Mouse (Mus musculus) spleen, postnatal 10 days (tissue): ENCODE results near the gene Atp6v1f.
A peak's percentile ranks its signal among the peaks of the same experiment; 100 is the strongest.

Experiments
- DNase-seq, 2 experiments: peaks; one replicate each; pipeline ENCODE4 v3.0.0; 2021 to 2022; ENCODE audit warnings: low spot score in 2 of 2

Gene Atp6v1f

DNA sequence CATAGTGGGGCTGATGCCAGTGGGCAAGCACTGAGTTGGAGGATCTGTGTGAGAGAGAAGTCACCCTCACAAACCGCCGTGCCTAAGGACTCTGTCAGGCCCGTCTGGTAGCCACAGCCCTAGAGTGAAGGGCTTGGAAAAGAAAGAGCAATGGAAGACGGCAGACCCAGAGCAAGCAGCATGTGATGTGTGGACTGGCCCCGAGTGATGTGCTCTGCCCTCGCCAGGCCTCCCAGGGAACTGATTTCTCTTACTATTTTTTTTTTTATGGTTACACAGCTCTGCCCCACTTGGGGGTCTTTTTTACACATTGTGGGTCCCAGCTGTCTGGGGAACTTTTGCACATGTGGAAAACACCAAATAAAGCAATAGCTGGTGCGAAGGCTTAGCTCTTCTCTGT lies 6.0 kb upstream of the Atp6v1f start:
- DNase-seq = no peak

DNA sequence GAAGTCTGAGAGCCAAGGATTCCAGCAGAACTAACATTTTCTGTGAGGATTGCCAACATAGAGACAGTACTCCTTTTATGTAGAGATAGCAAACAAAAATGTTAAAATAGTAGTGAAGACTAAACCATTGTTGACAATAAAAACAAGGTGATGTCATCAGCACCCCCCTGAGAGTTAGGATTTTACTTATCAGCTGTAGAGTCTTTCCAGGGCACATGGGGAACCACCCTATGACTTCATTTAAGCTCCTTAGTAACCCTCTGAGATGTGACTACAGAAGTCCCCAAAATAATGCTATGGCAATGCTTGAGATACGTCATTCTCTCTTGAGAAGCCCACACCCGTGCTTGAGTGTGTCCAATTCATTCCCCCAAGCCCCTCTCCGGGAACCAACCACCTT lies 4.1 kb upstream of the Atp6v1f start:
- DNase-seq = no peak

DNA sequence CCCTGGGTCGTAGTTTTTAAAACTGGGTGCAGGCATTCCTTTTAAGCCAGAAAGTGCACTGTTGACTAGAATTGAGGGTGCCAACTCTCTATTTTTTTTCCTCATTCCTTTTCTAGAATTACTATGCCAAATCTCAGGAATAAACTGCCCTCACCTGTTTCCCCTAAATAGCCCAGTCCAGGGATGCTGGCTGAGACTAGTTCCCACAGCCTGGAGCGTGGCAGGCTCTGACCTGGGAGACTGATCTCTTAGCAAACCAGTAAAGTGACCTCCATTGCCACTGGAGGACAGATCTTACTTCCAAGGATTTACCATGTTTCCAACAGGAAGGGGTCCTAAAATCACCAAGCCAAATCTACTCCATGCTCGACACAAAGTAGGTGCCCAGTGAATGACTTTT lies 1.3 kb downstream of the Atp6v1f start:
- DNase-seq = no peak

DNA sequence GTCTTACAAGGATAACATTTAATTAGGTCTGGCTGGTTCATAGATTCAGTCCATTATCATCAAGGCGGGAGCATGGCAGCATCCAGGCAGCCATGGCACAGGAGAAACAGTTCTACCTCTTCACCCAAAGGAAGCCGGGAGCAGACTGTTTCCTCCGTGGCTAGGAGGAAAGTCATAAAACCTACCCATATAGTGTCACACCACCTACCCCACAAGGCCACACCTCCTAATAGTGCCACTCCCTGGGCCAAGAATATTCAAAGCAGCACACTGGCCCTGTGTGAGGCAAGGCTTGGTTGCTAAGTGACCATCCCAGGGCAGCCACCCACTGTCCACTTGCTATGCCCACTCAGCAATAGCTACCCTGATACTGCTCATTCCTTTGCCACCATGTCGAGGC lies 3.6 kb downstream of the Atp6v1f start, which contains the start of gene Atp6v1fnb:
Atp6v1fnb (plus strand) TSS at position 301 of the 400 bp plus-strand sequence.
- no peak for DNase-seq

DNA sequence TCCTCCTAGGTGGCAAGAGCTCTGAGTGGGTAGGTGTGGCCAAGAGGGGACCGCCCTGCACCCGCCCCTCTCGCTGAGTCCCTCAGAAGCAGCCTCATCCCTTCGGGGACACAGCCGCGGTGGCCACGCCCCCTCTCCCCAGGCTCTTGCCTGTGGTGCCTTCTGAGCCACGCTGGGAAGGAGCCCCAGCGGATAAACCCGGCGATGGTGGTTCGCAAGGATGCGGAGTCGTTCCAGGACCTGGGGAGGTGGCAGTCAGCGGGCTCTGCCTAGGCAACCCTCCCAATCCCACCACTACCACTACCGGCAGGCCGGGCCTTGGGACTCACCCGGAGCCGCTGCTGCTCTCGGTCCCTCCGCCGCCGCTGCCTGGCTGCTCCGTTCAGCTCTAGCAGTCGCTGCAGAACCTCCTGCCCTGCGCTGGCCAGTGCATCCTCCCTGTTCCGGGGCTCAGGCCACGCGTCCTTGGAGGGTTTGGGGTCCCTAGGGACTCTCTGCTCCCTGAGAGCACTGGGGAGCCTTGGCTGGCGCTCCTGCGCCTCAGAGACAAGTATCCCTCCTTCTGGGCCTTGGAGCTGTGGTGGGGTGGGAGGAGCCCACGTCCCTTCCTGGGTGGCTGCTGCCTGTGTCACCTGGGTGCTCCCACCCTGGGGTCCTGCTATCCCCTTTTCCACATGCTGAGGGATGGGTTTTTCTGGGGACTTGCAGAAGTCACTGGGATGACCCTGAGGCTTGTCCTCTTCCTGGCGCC lies 6.6 kb downstream of the Atp6v1f start:
- DNase-seq = peak; percentile 40 to 81

DNA sequence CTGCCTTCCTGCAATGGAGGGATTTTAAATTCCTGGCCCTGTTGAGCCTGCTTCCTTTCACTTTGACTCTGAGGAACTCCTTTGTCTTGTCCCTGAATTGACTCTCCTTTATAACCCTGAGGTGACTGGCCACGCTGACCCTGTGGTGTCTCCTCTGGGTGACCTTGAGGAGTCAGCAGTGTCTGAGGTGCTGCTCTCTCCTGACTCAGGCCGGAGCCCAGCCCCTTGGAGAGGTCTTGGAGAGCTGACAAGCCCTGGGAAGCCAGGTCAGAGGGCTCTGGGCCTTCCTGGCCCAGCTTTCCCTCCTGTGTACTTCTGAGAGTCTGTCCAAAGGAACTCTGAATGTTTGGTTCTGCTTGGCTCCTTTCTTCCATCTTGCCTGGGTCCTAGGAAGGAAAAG lies 7.2 kb downstream of the Atp6v1f start:
- DNase-seq = no peak

DNA sequence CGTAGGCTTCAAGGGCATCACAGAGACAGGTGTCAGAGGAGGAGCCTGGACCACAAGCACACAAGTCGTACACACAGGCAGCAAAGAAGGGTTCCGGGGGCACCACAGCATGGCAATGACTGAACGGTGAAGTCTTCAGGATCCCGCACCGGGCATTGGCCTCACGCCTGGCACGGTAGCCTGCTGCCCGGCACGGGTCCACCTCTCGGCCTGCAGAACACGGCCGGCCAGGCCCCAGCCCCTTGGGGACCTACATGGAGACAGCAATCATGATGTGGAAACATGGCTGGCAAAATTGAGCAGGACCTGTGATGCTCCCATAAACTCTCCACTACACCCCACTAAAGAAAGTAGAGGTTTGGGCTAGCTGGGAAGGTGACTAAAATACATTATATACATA lies 15.2 kb downstream of the Atp6v1f start:
- DNase-seq = no peak

DNA sequence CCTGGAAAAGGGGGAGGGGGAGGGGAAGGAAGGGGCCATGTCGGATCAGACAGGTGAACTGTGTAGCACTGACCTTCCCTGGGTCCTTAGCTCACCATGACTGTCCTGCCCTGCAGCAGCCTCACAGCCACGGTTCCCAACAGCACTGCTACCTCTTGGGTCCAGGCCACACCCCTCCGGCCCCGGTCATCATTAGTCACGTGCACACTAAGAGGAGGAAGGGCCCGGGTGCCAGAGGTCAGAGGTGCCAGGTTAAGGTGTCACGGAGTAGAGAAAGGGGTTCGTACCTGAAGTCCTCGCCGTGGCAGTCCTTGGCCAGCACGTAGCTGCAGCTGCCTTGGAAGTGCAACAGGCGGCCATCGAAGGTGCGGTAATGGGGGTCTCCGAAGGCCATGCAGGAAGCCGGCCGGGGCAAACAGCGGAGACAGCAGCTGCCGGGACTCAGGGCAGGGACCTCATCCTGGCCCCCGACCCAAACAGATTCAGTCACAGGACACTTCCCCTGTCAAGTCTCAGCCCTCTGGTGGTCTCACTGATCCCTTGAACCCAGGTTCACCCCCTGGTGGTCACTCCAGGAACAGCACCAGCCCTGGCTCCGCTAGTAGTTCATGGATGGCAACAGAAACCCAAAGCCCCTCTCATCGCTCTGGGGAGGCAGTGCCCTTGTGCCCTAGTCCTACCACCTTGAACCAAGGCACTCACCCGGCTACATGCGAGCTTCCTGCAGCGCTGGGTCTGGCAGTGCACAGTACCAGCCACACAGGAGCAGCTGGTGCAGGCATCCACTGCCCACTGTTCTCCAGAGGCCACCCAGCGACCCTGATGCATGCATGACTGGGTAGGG lies 17.4 kb downstream of the Atp6v1f start:
- DNase-seq = peak; percentile 67 to 83

DNA sequence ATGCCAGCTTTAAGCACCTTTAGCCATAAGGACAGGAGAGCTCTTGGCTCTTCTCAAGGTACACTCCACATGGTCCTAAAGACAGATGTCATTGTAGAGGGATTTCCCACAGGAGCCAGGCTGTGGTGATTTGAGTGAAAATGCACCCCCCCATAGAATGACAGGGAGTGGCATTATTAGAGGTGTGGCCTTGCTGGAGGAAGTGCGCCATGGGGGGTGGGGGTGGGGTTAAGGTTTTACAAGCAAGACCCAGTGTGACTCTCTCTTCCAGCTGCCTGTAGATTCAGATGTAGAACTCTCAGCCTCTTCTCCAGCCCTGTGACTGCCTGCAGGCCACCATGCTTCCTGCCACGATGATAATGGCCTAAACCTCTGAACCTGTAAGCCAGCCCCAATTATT lies 18.4 kb downstream of the Atp6v1f start:
- no peak for DNase-seq

DNA sequence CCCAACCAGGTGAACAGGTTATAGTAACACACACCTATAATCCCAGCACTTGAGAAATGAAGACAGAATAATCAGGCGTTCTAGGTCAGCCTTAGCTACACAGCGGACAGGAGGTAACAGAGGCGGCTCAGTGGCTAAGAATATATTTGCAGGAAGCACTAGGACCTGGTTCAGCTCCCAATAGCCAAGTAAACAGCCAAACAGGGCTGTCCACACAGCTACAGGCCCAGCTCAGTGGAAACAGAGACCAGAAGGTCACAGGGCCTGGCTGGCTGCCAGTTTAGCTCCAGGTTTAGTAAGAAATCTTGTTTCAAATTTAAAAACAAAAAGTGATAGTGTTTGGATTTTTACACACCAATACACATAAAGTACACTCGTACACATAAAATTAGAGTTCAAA lies 26.6 kb downstream of the Atp6v1f start:
- DNase-seq = no peak

DNA sequence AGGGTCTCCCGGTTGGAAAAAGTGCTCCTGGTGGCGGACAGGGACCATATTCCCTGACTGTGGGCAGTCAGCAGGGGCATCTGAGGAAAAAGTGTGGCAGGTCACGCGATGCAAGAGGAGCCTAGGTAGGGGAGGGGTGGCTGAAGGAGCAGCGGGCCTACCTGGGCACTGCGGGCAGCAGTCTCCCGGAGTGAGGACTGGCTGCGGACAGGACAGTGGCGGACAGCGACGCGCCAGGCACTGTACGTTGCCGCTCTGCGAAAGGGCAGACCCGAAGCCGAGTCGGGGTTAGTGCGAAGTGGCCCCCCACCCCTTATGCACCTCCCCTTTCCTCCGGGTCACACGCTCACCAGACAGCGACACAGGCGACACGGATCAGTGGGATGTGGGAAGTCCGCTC lies 28.8 kb downstream of the Atp6v1f start:
- no peak for DNase-seq

DNA sequence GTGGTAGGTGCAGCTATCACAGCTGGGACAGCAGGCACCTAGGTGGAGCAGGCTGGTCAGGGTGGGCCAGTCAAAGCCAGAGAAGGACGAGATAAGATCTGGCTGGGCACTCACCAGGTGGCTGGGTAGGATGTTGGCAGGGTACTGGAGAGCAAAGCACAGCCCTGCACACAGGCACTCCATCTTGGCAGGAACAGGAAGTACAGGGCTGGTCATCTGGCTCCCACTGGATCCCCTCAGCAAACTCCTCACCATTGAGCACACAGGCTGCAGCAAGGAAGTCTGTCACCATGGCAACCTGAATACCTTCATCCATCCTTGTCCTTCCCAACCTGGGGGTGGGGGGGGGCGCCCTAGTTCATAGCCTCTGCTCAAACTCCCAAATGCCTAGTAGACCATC lies 30.3 kb downstream of the Atp6v1f start:
- no peak for DNase-seq

DNA sequence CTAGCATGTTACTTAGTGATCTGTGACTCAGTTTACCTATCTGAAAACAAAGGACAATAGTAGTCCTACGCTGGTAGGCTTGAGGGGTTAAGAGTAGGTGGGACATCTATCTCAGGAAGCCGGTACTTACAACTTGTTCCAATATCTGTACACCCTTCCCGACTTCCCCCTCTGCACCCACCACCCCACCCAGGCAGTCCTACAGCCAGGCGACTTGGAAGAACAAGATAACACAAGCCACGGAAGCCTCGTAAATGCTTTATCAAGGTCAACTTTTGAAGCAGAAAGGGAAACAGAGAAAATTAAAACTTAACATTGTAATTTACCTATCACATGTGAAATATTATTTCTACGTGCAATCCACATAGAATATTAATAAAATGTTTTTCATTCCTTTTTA lies 32.7 kb downstream of the Atp6v1f start:
- DNase-seq = no peak

DNA sequence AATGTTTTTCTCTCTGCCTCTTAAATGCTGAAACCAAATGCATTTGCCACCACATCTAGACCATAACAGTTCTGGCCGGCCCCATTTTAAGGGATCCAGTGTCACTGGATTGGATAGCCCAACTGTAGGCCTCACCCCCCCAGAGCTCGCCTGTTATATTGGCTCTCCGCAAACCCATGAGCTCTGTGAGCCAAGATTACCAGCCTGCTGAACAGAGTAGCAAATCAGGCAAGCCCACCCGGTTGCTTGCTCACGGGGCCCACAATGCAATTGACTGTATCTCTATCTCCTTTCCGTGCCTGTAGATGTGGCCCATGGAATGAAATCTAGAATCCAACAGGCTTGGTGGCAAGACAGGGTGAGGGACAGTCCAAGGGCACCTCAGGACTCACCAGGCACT lies 33.3 kb downstream of the Atp6v1f start:
- no peak for DNase-seq

DNA sequence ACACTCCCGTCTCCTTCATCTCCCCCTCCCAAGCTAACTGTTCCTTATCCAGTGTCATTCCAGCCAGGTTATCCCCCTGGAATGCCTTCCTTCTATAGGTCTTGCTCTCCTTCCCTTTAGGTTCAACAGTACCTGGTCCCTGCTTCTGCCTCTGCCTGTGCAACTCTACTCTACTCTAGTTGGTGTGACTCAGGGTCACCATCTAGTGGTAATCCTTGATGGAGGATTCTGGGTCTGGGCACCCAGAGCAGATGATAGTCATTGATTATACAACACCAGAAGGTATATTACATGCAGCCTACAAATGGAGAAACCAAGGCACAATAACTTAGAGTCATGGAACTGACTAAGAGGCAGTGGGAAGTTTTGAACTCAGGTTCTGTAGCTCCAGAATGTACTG lies 34.1 kb downstream of the Atp6v1f start:
- DNase-seq = no peak

DNA sequence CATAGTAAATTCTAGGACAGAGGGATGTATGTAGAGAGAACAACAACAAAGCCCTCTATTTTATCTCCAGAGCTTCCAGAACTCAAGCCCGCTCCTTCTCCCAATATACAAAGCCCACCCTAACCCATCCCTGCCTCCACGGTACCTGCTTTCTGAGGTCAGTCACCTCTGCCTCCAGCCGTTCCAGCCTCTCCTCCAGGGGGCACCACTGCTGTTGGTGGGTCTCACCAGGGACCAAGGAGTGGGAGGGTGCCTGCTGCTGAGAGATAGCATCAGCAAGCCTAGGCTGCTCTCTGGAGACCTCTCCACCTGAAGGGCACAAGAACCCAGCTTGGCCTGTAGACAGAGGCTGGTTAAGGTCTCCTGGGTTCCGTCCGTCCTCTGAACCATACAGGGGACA lies 38.0 kb downstream of the Atp6v1f start:
- DNase-seq = peak in 1 of 2 experiments; percentile 41

DNA sequence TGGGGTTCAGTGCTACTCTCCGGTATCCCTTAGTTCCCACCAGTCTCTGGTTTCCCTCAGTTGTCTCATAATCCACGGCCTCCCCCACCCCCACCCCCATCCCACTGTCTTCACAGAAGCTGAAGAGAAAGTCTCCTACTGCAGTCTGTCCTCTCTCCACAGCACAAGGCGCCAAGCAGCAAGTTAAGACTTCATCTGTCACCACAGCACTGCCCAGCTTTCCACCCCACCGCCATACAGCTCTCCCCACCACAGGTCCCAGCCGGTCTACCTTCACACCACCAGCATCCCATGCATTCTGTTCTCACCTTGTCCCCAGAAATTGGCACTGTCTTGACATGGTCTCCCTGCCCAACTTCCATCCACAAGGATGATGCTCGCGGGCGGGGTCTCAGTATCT lies 39.3 kb downstream of the Atp6v1f start:
- DNase-seq = no peak

DNA sequence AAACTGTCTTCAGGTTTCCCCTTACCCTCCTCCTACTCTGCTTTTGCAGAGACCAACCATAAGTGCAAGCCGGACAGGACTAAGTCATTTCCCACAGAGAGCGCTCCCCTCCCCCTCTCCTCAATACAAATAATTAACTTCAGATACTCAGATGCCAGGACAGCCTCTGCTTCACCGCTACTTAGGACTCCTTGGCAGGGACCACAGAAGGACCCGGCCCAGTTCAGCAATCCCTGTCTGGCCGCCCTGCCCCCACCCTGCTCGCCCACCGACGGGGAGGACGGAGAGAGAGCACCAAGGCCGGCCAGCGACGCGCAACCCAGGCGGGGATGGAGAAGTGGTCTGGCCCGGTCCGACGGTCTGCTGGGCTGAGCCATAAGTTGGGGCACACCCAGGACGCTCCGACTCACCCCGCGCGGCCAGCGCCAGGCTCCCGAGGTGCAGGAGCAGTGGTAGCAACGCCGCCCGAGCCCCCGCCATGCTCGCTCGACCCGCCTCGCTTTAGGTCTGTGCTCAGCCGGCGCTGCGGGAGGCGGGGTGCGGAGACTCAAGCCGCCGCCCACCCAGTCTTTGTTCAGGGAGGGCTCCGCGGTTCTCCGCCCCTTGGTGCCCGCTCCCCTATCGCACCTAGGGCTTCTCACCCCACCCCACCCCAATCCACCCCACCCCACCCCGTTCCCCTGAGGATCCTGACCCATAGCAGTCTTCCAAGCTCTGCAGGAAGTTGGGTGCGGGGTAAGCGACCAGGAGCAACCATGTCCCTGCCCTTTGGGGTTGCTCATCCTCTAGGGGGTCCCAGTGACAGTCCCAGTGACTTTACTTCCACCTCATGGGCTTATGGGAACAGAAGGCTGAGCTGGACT lies 40.2 kb downstream of the Atp6v1f start, which contains the start of gene Kcp:
Kcp (minus strand) TSS at position 506 of the 863 bp plus-strand sequence.
- no peak for DNase-seq

DNA sequence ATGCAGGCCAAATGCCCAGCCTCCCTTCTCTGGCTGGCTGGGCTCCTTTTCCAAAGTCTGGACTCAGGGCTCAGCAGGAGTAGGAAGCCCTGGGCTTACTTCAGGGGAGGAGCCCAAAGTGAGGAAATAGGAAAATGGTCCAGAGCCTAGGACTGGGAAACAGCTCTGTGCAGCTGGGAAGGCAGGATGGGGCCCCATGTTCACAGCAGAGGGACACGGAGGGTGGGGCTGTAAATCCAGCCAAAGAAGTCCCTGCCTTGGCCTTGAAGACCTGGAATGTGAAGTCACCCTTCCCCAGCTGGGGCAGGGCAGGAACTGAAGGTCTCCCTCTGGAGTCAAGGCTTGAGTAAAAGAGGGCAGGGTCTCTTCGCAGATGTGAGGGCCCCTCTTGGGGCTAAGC lies 41.6 kb downstream of the Atp6v1f start:
- DNase-seq = no peak

DNA sequence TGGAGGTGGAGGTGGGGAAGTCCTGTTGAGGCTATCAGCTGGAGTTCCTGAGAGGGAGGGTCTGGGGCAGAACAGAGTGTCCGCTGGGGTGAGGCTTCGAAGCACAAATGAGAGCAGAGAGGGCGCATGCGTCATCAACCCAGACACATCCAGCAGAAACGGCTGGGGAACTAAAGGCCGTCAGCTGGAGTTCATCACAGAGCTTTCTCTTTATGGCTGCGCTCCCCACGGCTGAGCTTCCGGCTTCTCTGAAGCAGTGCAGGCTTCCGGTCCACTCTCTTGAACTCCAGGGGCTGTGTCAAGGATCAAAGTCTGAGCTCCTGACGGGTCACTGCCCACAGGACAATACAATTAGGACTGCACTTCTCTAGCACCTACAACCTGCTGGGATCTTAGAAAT lies 45.8 kb downstream of the Atp6v1f start:
- no peak for DNase-seq

DNA sequence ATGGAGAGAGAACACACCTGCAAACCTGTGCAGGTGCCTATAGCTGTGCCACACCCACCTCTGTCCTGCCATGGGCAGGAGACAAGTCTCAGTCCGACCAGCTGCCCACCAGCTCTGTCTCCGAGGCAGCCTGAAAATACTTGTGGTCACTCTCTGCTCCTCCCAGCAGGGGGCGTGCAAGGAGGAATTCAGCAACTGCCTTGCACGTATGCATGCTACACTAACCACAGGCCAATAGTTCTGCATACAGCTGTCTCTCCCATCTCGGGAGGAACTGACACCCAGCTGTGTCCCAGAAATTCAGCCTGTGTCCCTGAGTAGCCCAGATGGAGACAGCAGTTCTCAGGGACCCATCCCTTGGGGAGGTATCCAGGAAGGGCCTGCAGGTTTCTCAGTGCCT lies 49.6 kb downstream of the Atp6v1f start:
- peak; percentile 59 to 86 for DNase-seq
